ENCODE assay signal across 10 mouse cellular contexts in genomic region chr5:125217426-125218170, GRCm38 (mm10). TPM values are rescaled to one million over a fixed set of nuclear protein-coding genes. Genes with fewer than 3 reads are reported as not detected.
A peak's percentile ranks its signal among the peaks of the same experiment; 100 is the strongest.
DNase-seq lines count a peak whose midpoint lies in the region; ATAC-seq and TF ChIP-seq lines count a peak whose summit lies in the region.
"Had no signal": no experiment of that assay in that cellular context is flagged by ENCODE, and none has a peak within 500 bp of the region (broad histone marks: within the 10 kb centered on the region; RNA-seq: fewer than 3 reads in every experiment).

No protein-coding gene starts in this region.

- peak; percentile 30 to 47 for DNase-seq in kidney, postnatal 4 days
- DNase-seq in kidney, adult 9 months, result no peak
- DNase-seq in mesoderm, embryonic 11.5 days (ENCODE audit: low read depth, low spot score), result peak; percentile 56
- DNase-seq in thymus, adult 18-20 months, result no peak
- DNase-seq: heart, adult 11 months; right cerebral cortex, postnatal 4 days had no signal

- no peaks in the 10 kb centered on the region for H3K27me3 ChIP-seq in forebrain, embryonic 15.5 days

- no peaks in the 10 kb centered on the region for H3K36me3 ChIP-seq in forebrain, embryonic 15.5 days

- TF ChIP-seq CTCF in olfactory bulb, adult 2 months (IDR thresholded peaks at IDR 0.05; ENCODE audit: insufficient read depth, low read depth, low read length), result no peak

- no peak overlapping the region for H3K4me3 ChIP-seq in forebrain, embryonic 15.5 days
- H3K4me3 ChIP-seq in olfactory bulb, adult 2 months (ENCODE audit: insufficient read depth, low read depth, low read length), result no peak overlapping the region

- H3K27ac ChIP-seq in forebrain, embryonic 15.5 days (replicated peaks), result peak overlapping the region; percentile 48
- H3K27ac ChIP-seq in olfactory bulb, adult 2 months (ENCODE audit: insufficient read depth, low read depth, low read length), result peak overlapping the region; percentile 30

- no peak overlapping the region for H3K4me2 ChIP-seq in forebrain, embryonic 15.5 days (replicated peaks)

- no peak for ATAC-seq in forebrain, embryonic 15.5 days (replicated peaks)
- ATAC-seq in monocyte, adult 5-6 weeks (replicated peaks; ENCODE audit: insufficient number of reproducible peaks, low FRiP score, low TSS enrichment, poor library complexity, severe bottlenecking), result no peak
- ATAC-seq: lung, postnatal 0 days had no signal

- 45% methylated on average over 9 of the region's 9 CpGs for WGBS in forebrain, embryonic 15.5 days
- 38% methylated on average over 9 of the region's 9 CpGs for WGBS in olfactory bulb, adult 2 months

- H3K9ac ChIP-seq in forebrain, embryonic 15.5 days (replicated peaks), result no peak overlapping the region

- TF ChIP-seq POLR2A in olfactory bulb, adult 2 months (IDR thresholded peaks at IDR 0.05; ENCODE audit: insufficient read depth, low read depth, low read length), result no peak

- H3K9me3 ChIP-seq in forebrain, embryonic 15.5 days, result no peaks in the 10 kb centered on the region

- peaks cover 48% of the 10 kb centered on the region for H3K4me1 ChIP-seq in forebrain, embryonic 15.5 days
- peaks cover 46% of the 10 kb centered on the region for H3K4me1 ChIP-seq in olfactory bulb, adult 2 months (ENCODE audit: control insufficient read depth, insufficient read depth, low read length)

RNA-seq across cellular contexts. Expression of gene Ncor2, which starts 38.6 kb away (rescaled TPM):
- 30.2 and 31.6 TPM in 2 replicates for polyA plus RNA-seq in forebrain, embryonic 15.5 days (2015; fragmentation: Nextera tagmentation; extraction: Ambion mirVana)
- not detected in 2 replicates for polyA plus RNA-seq in olfactory bulb, adult 2 months (2012; ENCODE audit: insufficient read depth, insufficient read length, low replicate concordance, missing spikeins)
- 14.4 to 63.8 TPM (median 24.3 TPM) in 3 replicates for total RNA-seq in monocyte, adult 5-6 weeks (2017)

Comparison
In these comparisons a context has a peak if more than half of its experiments do, and no peak if none do; other contexts are left out.
1. DNase-seq: peak in kidney, postnatal 4 days (2 of 2) and mesoderm, embryonic 11.5 days (single experiment); none in kidney, adult 9 months (single experiment) and thymus, adult 18-20 months (0 of 2).